Mouse (Mus musculus) cerebellum, adult 8-10 months (tissue): ENCODE data around the gene Atp5g3.

Experiments used
- DNase-seq: peaks from one replicate; pipeline ENCODE4 v3.0.0; 2022

Gene Atp5g3

DNA sequence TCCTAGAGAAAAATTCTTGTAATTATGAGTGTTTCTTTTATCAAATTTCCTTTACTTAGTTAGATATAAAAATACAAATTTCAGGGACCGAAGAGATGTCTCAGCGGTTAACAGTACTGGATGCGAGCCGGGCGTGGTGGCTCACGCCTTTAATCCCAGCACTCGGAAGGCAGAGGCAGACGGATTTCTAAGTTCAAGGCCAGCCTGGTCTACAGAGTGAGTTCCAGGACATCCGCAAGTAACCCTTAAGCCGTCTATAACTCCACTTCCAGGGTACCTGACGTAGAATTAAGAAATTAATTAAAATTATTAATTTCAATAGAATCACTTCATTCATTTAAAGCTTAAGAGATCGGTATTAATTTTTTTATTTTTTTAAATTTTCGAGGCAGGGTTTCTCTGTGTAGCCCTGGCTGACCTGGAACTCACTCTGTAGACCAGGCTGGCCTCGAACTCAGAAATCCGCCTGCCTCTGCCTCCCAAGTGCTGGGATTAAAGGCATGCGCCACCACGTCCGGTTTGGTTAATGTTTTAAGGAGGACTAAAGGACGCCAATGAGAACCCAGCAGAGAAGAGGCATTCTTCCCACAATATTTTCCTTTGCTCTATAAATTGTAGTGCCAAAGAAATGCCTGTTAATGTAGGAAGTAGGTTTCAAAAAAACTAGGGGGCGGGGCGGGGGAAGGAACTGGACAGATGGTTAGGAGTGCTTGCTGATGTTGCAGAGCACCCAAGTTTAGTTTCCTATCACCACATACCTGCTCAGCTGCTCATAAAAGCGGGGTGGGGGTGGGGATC lies 17.5 kb downstream of the Atp5g3 start:
- no peak for DNase-seq

GRCm38 (mm10) chr2:73892464-73893296 lies 18.4 kb downstream of the Atp5g3 start, which contains the start of gene Atf2:
Atf2 (minus strand) TSS chr2:73892639.
- DNase-seq, result peak; percentile 99

- DNase-seq, result peak; percentile 70
These were observed 19.2 kb downstream of the Atp5g3 start for GRCm38 (mm10) chr2:73891701-73892463.

- no peak for DNase-seq
These were observed 25.1 kb downstream of the Atp5g3 start for GRCm38 (mm10) chr2:73885997-73886396.

DNA sequence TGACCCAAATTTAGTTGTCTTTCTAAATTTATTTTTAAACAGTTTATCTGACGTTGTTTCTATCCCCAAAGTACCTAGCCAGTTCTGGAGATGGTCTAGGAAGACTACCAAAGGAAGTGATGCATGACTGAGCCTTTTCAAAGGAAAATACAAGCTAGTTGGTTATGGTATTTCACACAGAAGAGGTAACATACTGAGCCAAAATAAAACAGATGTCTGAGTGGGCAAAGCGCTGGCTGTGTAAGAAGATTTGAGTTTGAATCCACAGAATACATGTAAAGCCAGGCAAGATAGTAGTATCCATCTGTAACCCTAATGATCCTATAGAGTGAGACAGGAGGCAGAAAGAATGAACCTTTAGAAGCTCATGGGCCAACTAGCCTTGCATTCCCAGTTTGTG lies 33.2 kb downstream of the Atp5g3 start:
- DNase-seq, result no peak

- DNase-seq, result peak; percentile 58
These were observed 43.2 kb downstream of the Atp5g3 start for GRCm38 (mm10) chr2:73867764-73868487.

DNA sequence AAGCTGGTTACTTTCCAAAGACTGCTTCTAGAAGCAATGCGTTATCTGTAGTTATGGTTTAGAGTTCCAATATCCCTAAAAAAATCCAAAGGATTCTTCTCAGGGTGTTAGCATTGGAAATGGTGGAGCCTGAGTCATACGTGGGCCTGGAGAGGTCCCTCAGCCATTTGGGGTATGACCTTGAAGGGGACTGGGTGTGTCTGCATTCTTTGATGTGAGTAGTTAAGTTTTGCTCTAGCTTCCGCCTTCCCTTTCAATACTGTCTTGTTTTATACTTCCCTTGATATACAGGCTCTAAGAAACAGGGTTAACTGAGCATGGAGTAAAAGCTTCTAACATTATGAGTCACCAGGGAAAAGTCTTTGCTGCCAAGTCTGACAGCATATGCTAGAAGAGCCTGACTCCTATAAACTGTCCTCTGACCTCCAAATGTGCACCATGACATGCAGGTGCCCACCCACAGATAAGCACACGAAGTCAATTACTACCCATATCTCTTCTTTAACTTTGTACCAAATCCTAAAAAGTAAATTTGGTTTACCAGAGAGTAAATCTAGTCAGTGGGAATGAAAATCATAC lies 51.0 kb downstream of the Atp5g3 start:
- no peak for DNase-seq
